Mouse (Mus musculus) lung, postnatal 25 days (tissue): ENCODE measurements at regions not wholly inside any gene's neighbourhood (a gene's known extent, or its start where the extent isn't known, plus 50 kb on each side); places are given as distances from the start of the nearest gene placed in this dataset.

Experiments used
- DNase-seq: peaks from one replicate; pipeline ENCODE4 v3.0.0; 2022; ENCODE audit warnings: low spot score

- DNase-seq = no peak
Measured at GRCm38 (mm10) chr4:72688842-72689241, 163.6 kb downstream of the Aldoart1 start.

GRCm38 (mm10) chr4:72674006-72674405, 178.4 kb downstream of the Aldoart1 start:
- DNase-seq = no peak

- DNase-seq = no peak
Measured at GRCm38 (mm10) chr4:72671652-72672411, 180.6 kb downstream of the Aldoart1 start.

- DNase-seq = no peak
Measured at GRCm38 (mm10) chr4:72669827-72670494, 182.5 kb downstream of the Aldoart1 start.

- DNase-seq = no peak
Measured at GRCm38 (mm10) chr4:72664379-72664778, 188.1 kb downstream of the Aldoart1 start.

GRCm38 (mm10) chr4:72662477-72662876, 190.0 kb downstream of the Aldoart1 start:
- no peak for DNase-seq

- DNase-seq = no peak
Measured at GRCm38 (mm10) chr4:72656206-72656605, 196.2 kb downstream of the Aldoart1 start.

- no peak for DNase-seq
Measured at GRCm38 (mm10) chr4:72647130-72647529, 205.3 kb downstream of the Aldoart1 start.

GRCm38 (mm10) chr4:72629416-72629815, 223.0 kb downstream of the Aldoart1 start:
- DNase-seq = no peak

- no peak for DNase-seq
Measured at GRCm38 (mm10) chr4:72627219-72627930, 225.1 kb downstream of the Aldoart1 start.

- DNase-seq = no peak
Measured at GRCm38 (mm10) chr4:72605107-72605506, 247.3 kb downstream of the Aldoart1 start.

GRCm38 (mm10) chr4:72595494-72595893, 256.9 kb downstream of the Aldoart1 start:
- DNase-seq = no peak

- no peak for DNase-seq
Measured at GRCm38 (mm10) chr4:72592129-72592528, 260.3 kb downstream of the Aldoart1 start.

GRCm38 (mm10) chr4:72574946-72575345, 277.5 kb downstream of the Aldoart1 start:
- no peak for DNase-seq

- no peak for DNase-seq
Measured at GRCm38 (mm10) chr4:72571924-72572323, 280.5 kb downstream of the Aldoart1 start.

- no peak for DNase-seq
Measured at GRCm38 (mm10) chr4:72565186-72565585, 287.2 kb downstream of the Aldoart1 start.

GRCm38 (mm10) chr4:72562909-72563676, 289.3 kb downstream of the Aldoart1 start:
- no peak for DNase-seq

- DNase-seq = no peak
Measured at GRCm38 (mm10) chr4:72554276-72554675, 298.2 kb downstream of the Aldoart1 start.

GRCm38 (mm10) chr4:72534563-72534962, 317.9 kb downstream of the Aldoart1 start:
- DNase-seq = peak; percentile 0

GRCm38 (mm10) chr4:72524630-72525029, 323.9 kb upstream of the Tle1 start:
- no peak for DNase-seq

- DNase-seq = no peak
Measured at GRCm38 (mm10) chr4:72524100-72524499, 323.4 kb upstream of the Tle1 start.

GRCm38 (mm10) chr4:72511220-72511619, 310.5 kb upstream of the Tle1 start:
- no peak for DNase-seq
